Mouse (Mus musculus): ENCODE measurements at regions not wholly inside any gene's neighbourhood (a gene's known extent, or its start where the extent isn't known, plus 50 kb on each side); places are given as distances from the start of the nearest gene placed in this dataset.

DNA sequence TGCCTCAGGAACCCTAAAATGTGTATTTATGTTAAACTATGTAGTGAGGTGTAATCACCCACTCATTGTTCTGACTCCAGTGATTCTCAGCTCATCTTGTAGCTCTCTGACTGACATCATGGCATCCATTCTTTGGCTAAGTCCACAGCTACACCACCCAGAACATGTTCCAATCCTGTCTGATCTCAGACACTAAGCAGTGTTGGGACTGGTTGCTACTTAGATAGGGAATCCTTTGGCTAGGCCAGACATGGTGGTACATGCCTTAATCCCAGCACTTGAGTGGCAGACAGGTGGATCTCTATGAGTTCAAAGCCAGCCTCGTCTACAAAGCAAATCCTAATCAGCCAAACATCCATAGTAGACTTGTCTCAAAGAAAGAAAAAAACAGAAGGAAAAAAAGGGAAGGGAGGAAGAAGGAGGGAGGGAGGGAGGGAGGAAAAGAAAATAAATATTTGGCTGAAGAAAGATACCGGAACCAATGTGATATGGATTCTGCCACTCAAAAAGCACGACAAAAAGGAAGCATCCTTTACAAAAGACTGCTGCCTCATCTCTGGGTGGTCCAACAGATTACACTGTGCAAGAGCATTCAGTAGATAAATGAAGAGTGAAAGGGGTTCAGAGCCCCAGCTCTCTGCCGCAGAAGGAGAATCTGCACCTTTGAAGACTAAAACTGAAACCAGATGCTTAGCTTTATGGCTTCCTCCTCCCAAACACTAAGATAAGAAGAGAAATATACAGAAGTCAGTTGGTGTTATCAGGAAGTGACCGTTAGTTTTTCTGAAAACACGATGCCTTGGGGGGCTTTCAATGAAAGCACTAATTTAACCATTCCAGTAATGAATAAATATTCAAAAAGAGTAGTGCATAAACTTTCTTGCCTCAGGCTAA lies 51.5 kb upstream of the Med13 start:
- peak; percentile 58 for DNase-seq (ENCODE audit: low spot score)

DNA sequence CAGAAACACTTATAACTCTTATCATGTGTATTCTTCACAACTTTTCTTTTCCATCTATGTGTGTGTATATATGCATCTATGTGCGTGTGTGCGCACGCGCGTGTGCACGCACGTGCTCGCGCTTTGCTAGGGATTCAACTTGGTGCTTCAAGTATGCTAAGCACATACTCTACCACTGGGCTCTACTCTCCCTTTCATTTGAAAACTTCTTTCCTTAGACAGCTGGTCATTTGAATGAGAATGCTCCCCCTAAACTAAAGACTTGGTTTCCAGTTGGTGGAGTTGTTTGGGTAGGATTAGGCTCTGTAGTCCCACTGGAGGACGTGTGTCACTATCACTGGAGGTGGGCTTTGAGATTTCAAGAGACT lies 52.2 kb upstream of the Med13 start:
- DNase-seq (ENCODE audit: low spot score), result no peak

DNA sequence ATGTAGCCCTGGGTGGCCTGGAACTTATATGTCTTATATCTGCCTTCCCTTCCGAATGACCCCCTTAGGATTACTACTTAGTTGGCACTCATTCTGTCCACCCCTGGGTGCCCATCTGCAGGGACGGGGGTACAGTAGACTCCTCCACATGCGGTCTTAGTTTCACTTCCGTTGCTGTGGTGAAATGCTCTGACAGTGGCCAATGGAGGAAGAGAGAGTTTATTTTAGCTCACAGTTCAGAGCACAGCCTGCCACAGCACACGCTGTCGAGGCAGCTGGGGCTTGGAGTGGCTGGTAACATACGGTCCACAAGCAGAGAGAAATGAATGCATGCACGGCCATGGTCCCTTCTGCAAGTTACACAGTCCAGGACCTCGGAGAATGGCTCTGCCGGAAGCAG lies 53.1 kb upstream of the Med13 start:
- no peak for DNase-seq (ENCODE audit: low spot score)

DNA sequence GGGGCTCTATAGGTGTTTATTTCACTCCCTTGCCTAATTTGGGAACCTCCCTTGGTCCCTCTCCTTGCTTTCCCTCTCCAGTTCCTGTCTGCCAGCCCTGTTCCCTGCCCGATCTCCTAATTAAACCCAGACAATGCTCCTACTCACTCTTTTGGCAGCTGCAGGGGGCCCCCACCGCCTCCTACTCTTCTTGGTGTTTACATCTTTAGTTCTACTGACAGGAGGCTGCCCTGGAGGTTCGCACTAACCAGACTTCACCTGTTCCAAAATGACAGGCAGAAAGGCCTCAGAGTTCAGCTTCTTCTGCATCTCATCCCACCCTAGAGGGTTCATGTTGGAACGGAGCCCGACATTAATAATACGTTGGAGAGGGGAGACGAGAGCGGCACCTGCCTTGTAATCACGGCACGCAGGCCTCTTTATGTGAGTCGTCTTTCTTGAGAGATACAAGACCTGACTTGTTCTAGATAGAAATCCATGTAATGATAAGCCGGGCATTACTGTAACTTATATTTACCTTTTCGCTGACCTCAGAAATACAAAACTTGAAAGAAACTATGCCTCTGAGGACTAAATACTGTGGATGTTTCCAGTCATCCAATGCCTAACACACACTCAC lies 55.5 kb upstream of the Med13 start:
- no peak for DNase-seq (ENCODE audit: low spot score)

DNA sequence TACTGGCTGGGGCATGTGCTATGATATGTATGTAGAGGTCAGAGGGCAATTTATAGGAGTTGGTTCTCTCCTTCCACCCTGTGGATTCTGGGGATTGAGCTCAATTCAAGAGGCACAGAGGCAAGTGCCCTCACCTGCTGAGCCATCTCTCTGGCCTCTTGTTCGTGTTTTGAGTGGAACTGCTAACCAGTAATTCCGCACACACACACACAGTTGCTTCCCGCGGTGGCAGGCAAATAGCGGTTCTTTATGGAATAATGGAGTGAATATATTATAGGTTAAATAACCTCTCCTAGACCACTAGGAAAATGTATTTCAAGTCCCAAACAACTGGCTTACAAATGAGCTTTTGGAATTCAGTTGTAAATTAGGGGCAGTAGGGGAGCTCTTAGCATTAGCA lies 59.1 kb upstream of the Med13 start:
- no peak for DNase-seq (ENCODE audit: low spot score)

DNA sequence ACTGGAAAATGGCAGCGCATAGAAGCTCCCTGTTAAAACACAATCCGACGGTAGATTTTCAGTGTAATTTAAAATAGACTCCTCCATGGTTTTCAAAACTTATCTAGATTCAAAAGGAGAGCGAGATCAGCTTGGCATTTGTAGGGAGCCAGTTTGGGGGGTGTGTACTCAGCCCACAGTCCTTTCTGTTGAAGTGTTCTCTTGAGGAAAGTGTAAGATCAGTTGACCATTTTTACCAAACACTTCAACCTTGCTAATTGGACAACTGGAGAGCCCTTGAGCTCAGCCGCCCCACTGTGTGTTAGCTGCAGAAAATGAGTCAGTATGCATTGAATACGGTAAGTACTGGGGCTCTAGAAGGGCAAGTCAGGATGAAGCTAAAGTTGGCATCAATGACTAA lies 59.8 kb upstream of the Med13 start:
- DNase-seq (ENCODE audit: low spot score), result no peak

DNA sequence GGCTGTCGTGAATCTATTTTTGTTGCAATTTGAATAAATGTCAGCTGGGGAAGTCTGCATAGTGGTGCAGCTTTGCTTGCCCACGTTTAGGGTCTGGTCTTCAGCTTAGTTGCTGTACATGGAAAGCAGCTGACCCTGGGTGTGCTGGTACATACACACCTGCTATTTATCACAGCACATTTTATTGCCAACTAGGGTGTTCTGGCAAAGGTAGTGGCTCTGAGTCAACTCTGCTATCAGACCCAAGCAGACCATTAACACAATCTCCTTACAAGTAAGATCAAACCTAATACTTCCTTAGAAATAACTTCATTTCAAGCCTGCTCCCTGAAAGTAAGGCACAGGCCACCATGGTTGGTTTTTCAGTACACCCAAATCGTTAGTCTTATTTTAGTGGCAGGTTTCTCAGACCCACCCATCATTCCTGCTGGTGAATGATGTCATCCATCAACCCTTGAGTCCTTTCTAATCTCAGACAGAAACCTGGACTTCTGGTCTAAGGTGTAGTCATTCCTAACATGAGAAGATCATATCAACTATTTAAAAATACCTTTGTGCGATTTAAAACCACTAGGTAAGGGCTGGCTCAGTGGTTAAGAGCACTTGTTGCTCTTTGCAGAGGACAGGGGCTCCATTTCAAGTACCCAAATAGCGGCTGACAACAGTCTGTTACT lies 62.5 kb upstream of the Med13 start:
- no peak for DNase-seq (ENCODE audit: low spot score)

DNA sequence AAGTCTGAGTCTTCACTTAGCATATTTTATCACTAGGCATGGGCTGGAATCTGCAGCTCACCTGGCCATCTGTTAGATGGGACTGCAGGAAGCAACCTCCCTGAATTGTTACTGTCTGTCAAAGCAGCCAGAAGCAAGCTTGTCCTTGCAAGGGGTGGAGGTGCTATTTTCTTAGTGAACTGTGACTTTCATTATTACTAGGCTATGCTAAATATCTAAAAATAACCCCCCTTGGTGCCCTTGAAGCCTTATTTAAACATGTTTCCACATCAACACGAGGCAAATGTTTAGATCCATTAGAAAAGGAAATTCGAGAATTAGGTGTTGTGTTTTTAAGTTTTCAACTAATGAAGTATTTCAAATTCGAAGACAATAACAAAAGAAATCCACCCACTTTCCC lies 55.5 kb upstream of the Rnft1 start:
- no peak for DNase-seq (ENCODE audit: low spot score)

DNA sequence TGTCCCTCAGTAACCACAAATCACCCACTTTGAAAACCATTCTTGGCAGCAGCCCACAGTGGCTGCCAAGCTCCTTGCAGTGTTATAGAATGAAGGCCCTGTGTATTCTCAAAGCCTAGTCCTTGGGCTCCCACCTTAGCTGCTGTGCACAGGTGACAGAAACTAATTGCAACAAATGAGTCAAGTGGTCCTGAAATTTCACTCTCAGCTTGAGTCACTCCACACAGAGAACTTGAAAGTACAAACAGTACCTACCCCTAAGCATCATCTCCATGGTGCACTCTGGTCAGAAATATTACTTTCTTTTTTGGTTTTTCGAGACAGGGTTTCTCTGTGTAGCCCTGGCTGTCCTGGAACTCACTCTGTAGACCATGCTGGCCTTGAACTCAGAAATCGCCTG lies 54.2 kb upstream of the Rnft1 start:
- no peak for DNase-seq (ENCODE audit: low spot score)

DNA sequence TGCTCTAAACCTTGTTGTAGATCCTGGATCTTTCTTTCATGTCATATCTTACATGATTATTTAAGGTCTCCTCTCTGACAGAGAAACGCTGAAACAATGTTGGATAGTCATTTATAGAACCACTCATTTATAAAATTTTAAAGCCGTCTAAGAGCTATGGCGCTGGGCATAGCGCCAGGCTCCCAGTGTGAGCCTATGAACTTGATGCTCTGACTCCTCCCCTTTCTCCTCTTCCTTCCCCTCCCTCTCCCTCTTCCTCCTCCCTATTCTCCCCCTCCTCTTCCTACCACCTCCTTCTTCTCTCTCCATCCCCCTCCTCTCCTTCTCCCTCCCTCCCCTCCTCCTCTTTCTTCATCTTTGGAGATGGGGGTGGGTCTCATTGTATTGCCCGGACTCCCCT lies 52.9 kb upstream of the Rnft1 start:
- no peak for DNase-seq (ENCODE audit: low spot score)

DNA sequence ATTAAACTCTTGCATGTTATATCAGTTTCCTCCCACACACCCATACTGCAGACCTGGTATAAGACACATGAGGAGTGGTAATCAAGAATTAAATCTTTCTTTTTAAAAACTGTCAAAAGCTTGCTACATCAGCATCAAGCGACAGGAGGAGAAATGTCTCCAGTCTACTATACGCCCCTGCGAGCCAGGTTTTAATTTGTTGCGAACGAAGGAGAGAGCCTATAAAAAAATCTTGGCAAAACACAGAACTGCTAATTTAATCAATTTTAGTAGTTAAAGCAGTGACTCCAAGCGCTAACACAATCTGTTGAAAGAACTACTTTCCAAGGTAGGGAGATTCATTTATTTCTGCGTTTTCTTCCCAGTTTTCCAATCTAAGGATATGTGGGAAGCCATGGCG lies 50.4 kb upstream of the Rnft1 start:
- no peak for DNase-seq (ENCODE audit: low spot score)

Data from thymus, postnatal 0 days (tissue).